Mouse (Mus musculus): ENCODE measurements at regions not wholly inside any gene's neighbourhood (a gene's known extent, or its start where the extent isn't known, plus 50 kb on each side); places are given as distances from the start of the nearest gene placed in this dataset.

DNA sequence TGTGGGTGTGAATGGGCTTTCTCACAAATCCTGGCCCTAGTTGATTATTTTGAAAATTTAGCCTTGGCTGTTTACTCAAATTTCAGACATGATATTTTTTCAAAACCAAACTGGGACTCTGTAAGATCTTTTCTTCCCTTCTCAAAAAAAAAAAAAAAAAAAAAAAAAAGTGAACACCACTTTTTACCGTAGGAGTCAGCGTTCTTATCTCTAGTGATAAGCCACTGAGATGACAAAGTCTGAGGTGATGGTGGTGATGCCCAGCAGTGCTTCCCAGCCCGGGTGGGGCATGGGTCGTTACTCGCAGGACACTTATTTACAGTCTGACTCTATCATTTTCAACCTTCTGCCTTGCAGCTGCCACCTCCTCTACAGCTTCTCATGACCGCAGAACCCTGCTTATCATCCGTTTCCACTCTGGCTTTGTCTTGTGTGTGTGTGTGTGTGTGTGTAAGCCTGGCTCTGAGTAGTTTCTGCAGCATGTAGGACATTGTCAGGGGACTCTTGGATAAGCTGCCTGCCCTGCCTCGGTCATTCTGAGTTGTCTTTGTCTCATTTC, 186.5 kb upstream of the Cnr1 start:
- no peaks in the 10 kb centered on the region for H3K27me3 ChIP-seq (ENCODE audit: control insufficient read depth, insufficient read depth, low read length)
- H3K4me3 ChIP-seq (ENCODE audit: low read depth, low read length), result no peak overlapping the region
- 0 out of 2 replicates have a peak, but pooled peaks cover 2% of the 10 kb centered on the region for H3K4me1 ChIP-seq (ENCODE audit: control insufficient read depth, insufficient read depth, insufficient read length, low read length)
- 24% methylated on average over 8 of the region's 8 CpGs for WGBS
- no peak overlapping the region for H3K27ac ChIP-seq (ENCODE audit: insufficient read depth, low read depth, low read length)
- no peaks in the 10 kb centered on the region for H3K36me3 ChIP-seq (ENCODE audit: control insufficient read depth, insufficient read depth, low read length)
- TF ChIP-seq CTCF (IDR thresholded peaks at IDR 0.05; ENCODE audit: extremely low read depth, insufficient read length, insufficient replicate concordance, low read depth, low read length), result no peak
- TF ChIP-seq POLR2A (IDR thresholded peaks at IDR 0.05; ENCODE audit: low read depth, low read length), result no peak

DNA sequence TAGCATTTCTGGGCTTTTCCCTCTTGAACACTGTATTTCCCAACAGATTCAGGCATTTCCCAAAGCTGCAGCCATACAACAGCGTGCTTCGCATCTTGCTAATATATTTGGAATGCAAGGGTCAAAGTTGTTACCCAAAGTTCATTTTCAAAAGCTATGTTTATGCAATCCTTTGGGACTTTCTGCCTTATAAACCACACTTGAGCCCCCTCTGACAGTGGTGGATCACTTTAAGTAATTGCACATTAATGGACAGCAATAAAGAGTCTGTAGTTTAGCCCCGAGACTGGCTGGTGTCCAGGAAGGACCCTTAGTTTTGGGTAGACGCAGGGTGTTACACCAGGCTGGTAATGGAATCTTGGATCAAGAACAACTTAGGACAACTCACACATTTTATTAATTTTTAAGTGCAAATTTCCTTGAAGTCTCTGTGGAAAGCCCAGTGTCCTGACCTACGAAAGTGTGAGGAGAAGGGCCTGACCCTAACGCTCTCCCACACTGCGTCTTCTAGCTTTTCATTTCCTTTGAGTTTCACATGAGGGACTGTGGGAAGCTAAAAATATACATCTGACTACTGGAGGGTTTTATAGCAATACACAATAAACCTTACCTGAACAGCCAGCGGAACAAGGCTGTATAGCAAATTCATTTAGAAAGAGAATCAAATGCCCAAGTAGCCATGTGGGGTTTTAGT, 185.0 kb upstream of the Cnr1 start:
- TF ChIP-seq POLR2A (IDR thresholded peaks at IDR 0.05; ENCODE audit: low read depth, low read length) (no peak), CTCF (IDR thresholded peaks at IDR 0.05; ENCODE audit: extremely low read depth, insufficient read length, insufficient replicate concordance, low read depth, low read length) (no peak)
- Histone ChIP-seq H3K4me1 (ENCODE audit: control insufficient read depth, insufficient read depth, insufficient read length, low read length) (0 out of 2 replicates have a peak, but pooled peaks cover 2% of the 10 kb centered on the region), H3K36me3 (ENCODE audit: control insufficient read depth, insufficient read depth, low read length) (no peaks in the 10 kb centered on the region), H3K27me3 (ENCODE audit: control insufficient read depth, insufficient read depth, low read length) (no peaks in the 10 kb centered on the region), H3K27ac (ENCODE audit: insufficient read depth, low read depth, low read length) (no peak overlapping the region), H3K4me3 (ENCODE audit: low read depth, low read length) (no peak overlapping the region)
- 80% methylated on average over 8 of the region's 8 CpGs for WGBS

DNA sequence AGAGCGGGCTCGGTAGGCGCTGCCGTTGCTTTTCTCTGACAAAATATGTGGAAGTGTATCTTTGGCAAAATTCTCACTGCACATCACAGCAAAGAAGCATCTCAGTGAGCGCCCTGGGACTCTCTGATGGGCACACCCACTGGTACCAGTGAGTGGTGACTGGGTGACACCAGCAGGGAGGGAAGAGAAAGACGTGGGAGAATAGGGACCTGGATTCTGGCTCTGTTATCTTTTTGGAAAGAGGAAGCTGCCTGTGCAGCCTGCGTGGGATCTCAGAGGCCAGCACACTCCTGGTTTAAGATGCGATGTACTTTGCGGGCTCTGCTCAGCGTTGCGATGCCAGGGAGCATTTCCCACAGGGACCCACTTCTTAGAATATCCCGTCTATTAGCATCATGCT, 183.4 kb upstream of the Cnr1 start:
- H3K27me3 ChIP-seq (ENCODE audit: control insufficient read depth, insufficient read depth, low read length), result no peaks in the 10 kb centered on the region
- no peaks in the 10 kb centered on the region for H3K36me3 ChIP-seq (ENCODE audit: control insufficient read depth, insufficient read depth, low read length)
- no peak overlapping the region for H3K27ac ChIP-seq (ENCODE audit: insufficient read depth, low read depth, low read length)
- H3K4me1 ChIP-seq (ENCODE audit: control insufficient read depth, insufficient read depth, insufficient read length, low read length), result 0 out of 2 replicates have a peak, but pooled peaks cover 2% of the 10 kb centered on the region
- H3K4me3 ChIP-seq (ENCODE audit: low read depth, low read length), result no peak overlapping the region
- 87% methylated on average over 12 of the region's 12 CpGs for WGBS
- TF ChIP-seq POLR2A (IDR thresholded peaks at IDR 0.05; ENCODE audit: low read depth, low read length), result no peak
- no peak for TF ChIP-seq CTCF (IDR thresholded peaks at IDR 0.05; ENCODE audit: extremely low read depth, insufficient read length, insufficient replicate concordance, low read depth, low read length)

DNA sequence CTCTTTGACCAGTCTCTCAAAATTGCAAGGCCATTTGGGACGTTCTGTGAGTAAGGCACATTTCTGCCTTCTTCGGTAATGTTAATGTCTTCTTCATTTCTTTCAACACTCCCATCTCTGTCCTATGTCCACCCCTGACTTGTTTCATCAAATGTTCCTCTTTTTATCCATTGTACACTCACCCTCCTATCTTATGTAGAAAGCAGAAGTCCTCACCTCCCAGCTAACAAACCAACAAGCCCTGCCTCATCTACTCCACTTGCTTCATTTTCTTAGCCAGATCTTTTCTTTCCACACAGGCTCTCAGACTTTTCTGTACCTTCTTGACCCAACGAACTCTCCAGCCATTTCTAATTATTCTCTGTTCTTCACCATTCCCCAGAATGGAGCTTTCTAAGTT, 179.2 kb upstream of the Cnr1 start:
- TF ChIP-seq CTCF (IDR thresholded peaks at IDR 0.05; ENCODE audit: extremely low read depth, insufficient read length, insufficient replicate concordance, low read depth, low read length), result no peak
- TF ChIP-seq POLR2A (IDR thresholded peaks at IDR 0.05; ENCODE audit: low read depth, low read length), result no peak
- Histone ChIP-seq H3K4me1 (ENCODE audit: control insufficient read depth, insufficient read depth, insufficient read length, low read length) (no peaks in the 10 kb centered on the region), H3K4me3 (ENCODE audit: low read depth, low read length) (no peak overlapping the region), H3K36me3 (ENCODE audit: control insufficient read depth, insufficient read depth, low read length) (no peaks in the 10 kb centered on the region), H3K27me3 (ENCODE audit: control insufficient read depth, insufficient read depth, low read length) (no peaks in the 10 kb centered on the region), H3K27ac (ENCODE audit: insufficient read depth, low read depth, low read length) (no peak overlapping the region)
- 78% methylated on average over 3 of the region's 3 CpGs for WGBS

DNA sequence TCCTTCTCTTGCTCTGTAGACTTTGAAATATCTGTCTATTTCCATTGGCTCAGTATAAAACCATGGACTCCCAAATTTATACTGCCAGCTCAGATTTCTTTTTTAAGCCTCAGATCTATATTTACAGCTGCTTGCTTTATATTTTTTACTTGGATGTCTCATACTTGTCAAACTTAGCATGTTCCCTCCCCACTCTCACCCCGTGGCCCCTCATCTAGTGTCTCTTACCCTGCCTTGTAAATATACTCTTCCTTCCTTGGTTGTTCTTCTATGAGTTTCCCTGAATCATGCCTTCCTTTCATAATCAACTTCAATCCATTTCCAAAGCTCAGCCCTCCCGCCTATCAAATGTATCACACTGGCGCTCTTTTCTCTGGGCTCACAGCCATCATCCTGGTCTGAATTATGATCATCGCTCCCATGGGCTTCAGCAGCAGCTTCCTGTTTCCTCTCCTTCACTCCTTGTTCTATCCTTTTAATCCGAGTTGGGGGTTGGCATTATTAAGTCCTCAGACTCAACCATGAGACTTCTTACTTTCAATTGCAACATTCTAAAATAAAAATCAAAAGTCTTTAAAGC, 177.0 kb upstream of the Cnr1 start:
- Histone ChIP-seq H3K27ac (ENCODE audit: insufficient read depth, low read depth, low read length) (no peak overlapping the region), H3K4me3 (ENCODE audit: low read depth, low read length) (no peak overlapping the region), H3K4me1 (ENCODE audit: control insufficient read depth, insufficient read depth, insufficient read length, low read length) (no peaks in the 10 kb centered on the region), H3K27me3 (ENCODE audit: control insufficient read depth, insufficient read depth, low read length) (no peaks in the 10 kb centered on the region), H3K36me3 (ENCODE audit: control insufficient read depth, insufficient read depth, low read length) (no peaks in the 10 kb centered on the region)
- TF ChIP-seq CTCF (IDR thresholded peaks at IDR 0.05; ENCODE audit: extremely low read depth, insufficient read length, insufficient replicate concordance, low read depth, low read length), result no peak
- TF ChIP-seq POLR2A (IDR thresholded peaks at IDR 0.05; ENCODE audit: low read depth, low read length), result no peak
- WGBS, result 76% methylated on average over 5 of the region's 5 CpGs

DNA sequence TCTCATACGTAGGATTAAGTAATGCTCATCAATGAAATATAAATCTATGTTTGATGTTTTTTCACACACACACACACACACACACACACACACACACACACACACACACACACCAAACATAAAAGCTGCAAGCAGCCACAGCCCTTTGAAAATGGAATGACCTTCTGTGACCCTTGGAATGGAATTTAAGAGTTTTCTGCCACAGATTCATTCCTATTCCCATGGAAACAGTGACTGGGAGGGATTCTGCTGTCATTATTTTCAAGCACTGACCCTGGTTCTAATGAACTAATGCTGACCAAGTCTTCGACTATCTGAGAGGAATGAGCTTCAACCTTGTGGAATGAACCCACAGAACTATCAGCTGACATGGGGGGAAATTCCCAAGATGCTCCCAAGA, 156.7 kb upstream of the Cnr1 start:
- Histone ChIP-seq H3K4me3 (ENCODE audit: low read depth, low read length) (no peak overlapping the region), H3K4me1 (ENCODE audit: control insufficient read depth, insufficient read depth, insufficient read length, low read length) (no peaks in the 10 kb centered on the region), H3K36me3 (ENCODE audit: control insufficient read depth, insufficient read depth, low read length) (no peaks in the 10 kb centered on the region), H3K27me3 (ENCODE audit: control insufficient read depth, insufficient read depth, low read length) (no peaks in the 10 kb centered on the region), H3K27ac (ENCODE audit: insufficient read depth, low read depth, low read length) (no peak overlapping the region)
- WGBS, result 66% methylated on average over 2 of the region's 2 CpGs
- TF ChIP-seq CTCF (IDR thresholded peaks at IDR 0.05; ENCODE audit: extremely low read depth, insufficient read length, insufficient replicate concordance, low read depth, low read length), result no peak
- no peak for TF ChIP-seq POLR2A (IDR thresholded peaks at IDR 0.05; ENCODE audit: low read depth, low read length)

DNA sequence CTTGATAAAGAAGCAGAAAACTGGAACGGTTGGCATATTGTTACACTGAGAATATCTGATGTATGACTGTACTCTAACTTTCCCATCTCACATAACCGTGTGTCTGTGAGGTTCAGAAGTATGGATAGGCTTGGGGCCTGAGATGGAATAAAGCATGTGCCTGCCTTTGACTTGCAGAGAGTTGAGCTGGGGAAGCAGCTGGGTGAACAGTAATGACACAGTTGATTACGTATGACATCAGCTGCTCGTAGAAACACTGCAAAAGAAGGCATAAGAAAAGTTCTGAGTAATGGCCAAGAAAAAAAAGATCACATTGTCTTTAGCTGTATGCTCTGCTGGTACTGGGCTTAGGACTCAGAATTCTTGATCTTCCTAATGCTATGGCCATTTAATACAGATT, 138.4 kb upstream of the Cnr1 start:
- no peak overlapping the region for H3K4me3 ChIP-seq (ENCODE audit: low read depth, low read length)
- no peaks in the 10 kb centered on the region for H3K36me3 ChIP-seq (ENCODE audit: control insufficient read depth, insufficient read depth, low read length)
- H3K27ac ChIP-seq (ENCODE audit: insufficient read depth, low read depth, low read length), result no peak overlapping the region
- WGBS, result 90% methylated on average over 4 of the region's 4 CpGs
- no peak for TF ChIP-seq CTCF (IDR thresholded peaks at IDR 0.05; ENCODE audit: extremely low read depth, insufficient read length, insufficient replicate concordance, low read depth, low read length)
- TF ChIP-seq POLR2A (IDR thresholded peaks at IDR 0.05; ENCODE audit: low read depth, low read length), result no peak
- no peaks in the 10 kb centered on the region for H3K4me1 ChIP-seq (ENCODE audit: control insufficient read depth, insufficient read depth, insufficient read length, low read length)
- no peaks in the 10 kb centered on the region for H3K27me3 ChIP-seq (ENCODE audit: control insufficient read depth, insufficient read depth, low read length)

Data from small intestine, adult 2 months (tissue).